Mouse (Mus musculus): ENCODE measurements around the gene T.

- TF ChIP-seq CTCF (IDR thresholded peaks at IDR 0.05; ENCODE audit: control insufficient read depth, insufficient read depth, insufficient replicate concordance, low read depth, low read length) (no peak), POLR2A (IDR thresholded peaks at IDR 0.05; ENCODE audit: control insufficient read depth, low read depth, low read length) (no peak)
Observed at GRCm38 (mm10) chr17:8467771-8468170, 33.5 kb downstream of the T start.
